Mouse (Mus musculus) liver, embryonic 13.5 days (tissue): ENCODE measurements around the gene Frmd4a. TPM values are rescaled to one million over a fixed set of nuclear protein-coding genes. Genes with fewer than 3 reads are reported as not detected.
A peak's percentile ranks its signal among the peaks of the same experiment; 100 is the strongest.

Experiments used
- ATAC-seq: fragments of 200-750 bp; cut with Nextera tagmentation; 2 replicates; pipeline ENCODE4 v1.8.0; 2017; ENCODE audit warnings: low read depth, mild to moderate bottlenecking, moderate number of reproducible peaks, moderate library complexity
- DNase-seq: peaks from one replicate; pipeline ENCODE4 v3.0.0; 2022
- H3K27ac ChIP-seq: fragments of 300-500 bp; sonication (generic); 2 replicates; pipeline ENCODE4 v1.5.1; 2015; ENCODE audit warnings: moderate library complexity, mild to moderate bottlenecking, inconsistent platforms
- H3K27me3 ChIP-seq: fragments of 300-500 bp; sonication (generic); 2 replicates; pipeline ENCODE4 v1.6.1; 2015; ENCODE audit warnings: mild to moderate bottlenecking, inconsistent platforms
- H3K36me3 ChIP-seq: fragments of 300-500 bp; sonication (generic); 2 replicates; pipeline ENCODE4 v1.6.1; 2015; ENCODE audit warnings: mild to moderate bottlenecking, inconsistent platforms
- H3K4me1 ChIP-seq: fragments of 300-500 bp; sonication (generic); replicated peaks from 2 replicates; pipeline ENCODE4 v1.6.1; 2015; ENCODE audit warnings: inconsistent platforms
- H3K4me2 ChIP-seq: fragments of 300-500 bp; sonication (generic); 2 replicates; pipeline ENCODE4 v1.6.1; 2015; ENCODE audit warnings: inconsistent platforms, mild to moderate bottlenecking, moderate library complexity
- H3K4me3 ChIP-seq: fragments of 300-500 bp; sonication (generic); replicated peaks from 2 replicates; pipeline ENCODE4 v1.5.1; 2015; ENCODE audit warnings: mild to moderate bottlenecking, inconsistent platforms
- H3K9ac ChIP-seq: fragments of 300-500 bp; sonication (generic); 2 replicates; pipeline ENCODE4 v1.6.1; 2015; ENCODE audit warnings: mild to moderate bottlenecking, inconsistent platforms
- H3K9me3 ChIP-seq: fragments of 300-500 bp; sonication (generic); replicated peaks from 2 replicates; pipeline ENCODE4 v1.6.1; 2016; ENCODE audit warnings: inconsistent platforms
- WGBS: fragments of 180-500 bp; shearing (Covaris S2); methylation state at CpG from one replicate; pipeline ENCODE4 v1.1.7; 2015; ENCODE audit not compliant: insufficient replicate concordance; 5-methylcytosine and 5-hydroxymethylcytosine counted together
- polyA plus RNA-seq: library from polyadenylated mRNA; unstranded; fragments of >200 nt; fragmentation: Nextera tagmentation; extraction: Ambion mirVana; gene quantifications from 2 replicates; pipeline ENCODE4 v1.2.1, GENCODE M21; 2015

Gene Frmd4a
- polyA plus RNA-seq, 1 experiment from 2014 or later = 11.0 TPM

DNA sequence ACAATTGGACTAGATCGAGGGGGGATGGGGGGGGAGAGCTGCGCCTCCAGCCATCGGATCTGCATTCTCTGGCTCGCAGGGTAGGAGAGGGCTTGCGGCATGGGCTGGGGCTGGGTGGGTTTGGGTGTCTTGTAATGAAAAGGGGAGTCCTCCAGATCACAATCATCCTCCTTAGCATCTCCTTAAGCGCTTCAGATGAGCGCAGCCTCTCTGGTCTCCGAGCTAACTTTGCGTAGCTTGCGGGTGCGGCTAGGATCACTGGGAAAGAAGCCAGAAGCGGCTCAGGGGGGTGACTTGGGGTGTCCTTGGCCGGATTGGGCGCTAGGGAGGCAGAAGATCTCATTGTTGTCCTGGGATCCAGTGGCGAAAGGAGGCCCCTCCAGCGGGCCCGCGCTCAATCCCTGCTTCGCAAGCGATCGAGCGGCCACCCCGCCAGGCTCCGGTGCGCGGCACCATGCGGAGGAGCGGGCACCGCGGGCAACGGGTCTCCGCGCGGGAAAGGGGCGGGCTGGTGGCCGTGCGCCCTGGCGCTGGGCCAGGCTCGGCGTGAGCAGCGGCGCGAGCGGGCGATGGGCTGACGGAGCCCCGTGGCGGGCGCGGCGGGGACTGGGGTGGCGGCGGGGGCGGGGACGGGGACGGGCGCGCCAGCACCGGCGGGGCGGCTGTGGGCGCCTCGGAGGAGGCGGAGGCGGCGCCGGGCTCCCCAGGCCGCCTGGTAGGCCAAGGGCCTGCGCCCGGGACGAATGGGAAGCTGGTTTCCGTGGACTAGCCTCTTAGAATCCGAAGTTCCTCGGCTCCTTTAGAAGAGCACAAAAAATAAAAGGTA is 383.5 kb downstream of the Frmd4a start:
- Histone ChIP-seq H3K4me1 (no peaks in the 10 kb centered on the region), H3K36me3 (no peaks in the 10 kb centered on the region), H3K9ac (peak overlapping the region; percentile 56), H3K9me3 (no peaks in the 10 kb centered on the region), H3K27ac (no peak overlapping the region; the same call in 1 of the 2 replicates), H3K4me2 (peak overlapping the region; percentile 66), H3K27me3 (peaks cover 58% of the 10 kb centered on the region), H3K4me3 (peak overlapping the region; percentile 57)
- ATAC-seq (no peak), DNase-seq (no peak)
- 2% methylated on average over 67 of the region's 74 CpGs for WGBS

DNA sequence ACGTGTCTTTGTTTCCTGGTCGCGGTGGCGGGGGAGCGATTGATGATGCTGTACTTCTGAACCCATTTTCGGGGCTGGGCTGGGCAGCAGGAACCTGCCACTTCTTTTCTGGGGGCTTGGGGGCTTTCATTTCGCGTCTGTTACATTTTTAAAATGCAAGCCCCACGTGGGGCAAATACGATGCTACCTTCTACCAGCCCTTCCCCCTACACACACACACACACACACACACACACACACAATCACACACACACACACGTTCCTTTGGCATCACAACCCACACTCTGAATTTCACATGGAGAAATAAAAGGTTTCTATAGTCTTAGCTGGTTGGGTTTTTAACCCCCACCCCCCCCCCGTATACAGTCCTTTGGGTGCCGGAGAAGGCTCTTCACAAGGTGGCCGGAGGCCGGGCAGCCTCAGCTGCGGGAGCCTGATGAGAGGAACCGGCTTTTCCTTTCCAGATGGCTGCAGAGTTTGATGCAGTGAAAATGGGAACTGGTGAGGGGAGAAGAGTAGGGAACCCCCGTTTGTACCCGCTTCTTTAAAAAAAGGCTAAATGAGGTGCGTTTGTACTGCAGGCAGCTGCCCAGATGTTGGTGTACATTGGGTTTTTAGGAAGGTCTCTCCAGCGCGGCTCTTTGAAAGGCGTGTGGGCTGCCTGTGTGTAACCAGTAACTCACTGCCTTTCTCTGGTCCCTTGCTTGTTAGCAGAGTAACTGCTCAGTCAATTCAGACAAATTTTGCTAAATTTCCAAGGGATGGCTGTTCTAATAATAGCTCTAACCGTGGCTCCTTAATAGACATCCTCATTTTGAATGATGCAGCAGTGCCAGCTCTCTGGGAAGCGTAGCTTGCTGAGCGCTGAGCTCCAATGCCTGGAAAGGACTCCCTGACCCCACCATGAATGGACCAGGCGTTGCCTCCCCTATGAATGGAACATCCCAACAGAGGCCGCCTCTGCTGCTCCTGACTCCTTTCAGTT is 384.4 kb downstream of the Frmd4a start:
- peak overlapping the region; percentile 66 for H3K4me2 ChIP-seq
- H3K9ac ChIP-seq = peak overlapping the region; percentile 13; the same call in 1 of the 2 replicates
- DNase-seq (no peak), ATAC-seq (no peak)
- H3K4me3 ChIP-seq = peak overlapping the region; percentile 57
- no peaks in the 10 kb centered on the region for H3K36me3 ChIP-seq
- peaks cover 58% of the 10 kb centered on the region for H3K27me3 ChIP-seq
- no peaks in the 10 kb centered on the region for H3K4me1 ChIP-seq
- H3K27ac ChIP-seq = no peak overlapping the region; the same call in 1 of the 2 replicates
- no peaks in the 10 kb centered on the region for H3K9me3 ChIP-seq
- WGBS = 3% methylated on average over 28 of the region's 28 CpGs

GRCm38 (mm10) chr2:4406977-4407376 is 389.5 kb downstream of the Frmd4a start:
- Histone ChIP-seq H3K27ac (no peak overlapping the region), H3K27me3 (peaks cover 40% of the 10 kb centered on the region), H3K9ac (no peak overlapping the region), H3K4me2 (no peak overlapping the region), H3K9me3 (no peaks in the 10 kb centered on the region), H3K36me3 (no peaks in the 10 kb centered on the region), H3K4me1 (no peaks in the 10 kb centered on the region), H3K4me3 (no peak overlapping the region)
- ATAC-seq (no peak), DNase-seq (no peak)
- WGBS = 47% methylated on average over 5 of the region's 5 CpGs

DNA sequence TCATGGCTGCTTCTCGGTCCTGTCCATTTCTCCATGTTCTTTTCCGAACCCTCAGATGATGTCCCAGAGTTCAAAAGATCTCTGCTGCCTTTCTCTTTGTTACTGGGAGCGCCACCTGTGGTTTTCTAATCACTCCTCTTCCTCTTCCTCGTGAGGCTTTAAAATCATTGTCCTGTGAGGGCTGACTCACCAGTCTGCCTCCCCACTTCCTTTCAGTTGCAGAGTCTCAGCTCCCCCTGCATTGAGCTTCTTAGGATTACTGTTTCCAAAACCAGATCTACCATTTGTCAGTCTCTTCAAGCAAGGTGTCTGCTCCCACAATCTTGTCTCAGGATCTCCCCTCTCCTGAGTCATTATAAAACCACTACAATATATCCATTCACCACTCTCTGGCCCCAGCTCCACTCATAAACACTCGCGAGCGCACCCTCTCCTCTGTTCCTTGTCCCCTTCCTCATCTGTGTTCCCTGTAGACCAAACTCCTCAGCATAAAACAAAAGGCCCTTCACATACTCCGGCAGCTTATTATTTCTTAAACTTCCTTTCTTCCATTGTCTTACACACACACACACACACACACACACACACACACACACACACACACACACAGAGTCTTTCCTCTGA is 392.4 kb downstream of the Frmd4a start:
- Histone ChIP-seq H3K4me3 (no peak overlapping the region), H3K27me3 (peaks cover 12% of the 10 kb centered on the region; the same call in 1 of the 2 replicates), H3K4me2 (no peak overlapping the region), H3K36me3 (no peaks in the 10 kb centered on the region), H3K9me3 (no peaks in the 10 kb centered on the region), H3K9ac (no peak overlapping the region), H3K4me1 (no peaks in the 10 kb centered on the region), H3K27ac (no peak overlapping the region)
- no peak for DNase-seq
- 22% methylated on average over 8 of the region's 8 CpGs for whole genome bisulfite sequencing
- no peak for ATAC-seq

- Histone ChIP-seq H3K4me1 (no peaks in the 10 kb centered on the region), H3K36me3 (no peaks in the 10 kb centered on the region), H3K4me3 (no peak overlapping the region), H3K27ac (no peak overlapping the region), H3K4me2 (no peak overlapping the region), H3K27me3 (peaks cover 8% of the 10 kb centered on the region; the same call in 1 of the 2 replicates), H3K9ac (no peak overlapping the region), H3K9me3 (no peaks in the 10 kb centered on the region)
- DNase-seq (no peak), ATAC-seq (no peak)
- 52% methylated on average over 5 of the region's 5 CpGs for WGBS
These were observed 395.5 kb downstream of the Frmd4a start for GRCm38 (mm10) chr2:4412870-4413595.

DNA sequence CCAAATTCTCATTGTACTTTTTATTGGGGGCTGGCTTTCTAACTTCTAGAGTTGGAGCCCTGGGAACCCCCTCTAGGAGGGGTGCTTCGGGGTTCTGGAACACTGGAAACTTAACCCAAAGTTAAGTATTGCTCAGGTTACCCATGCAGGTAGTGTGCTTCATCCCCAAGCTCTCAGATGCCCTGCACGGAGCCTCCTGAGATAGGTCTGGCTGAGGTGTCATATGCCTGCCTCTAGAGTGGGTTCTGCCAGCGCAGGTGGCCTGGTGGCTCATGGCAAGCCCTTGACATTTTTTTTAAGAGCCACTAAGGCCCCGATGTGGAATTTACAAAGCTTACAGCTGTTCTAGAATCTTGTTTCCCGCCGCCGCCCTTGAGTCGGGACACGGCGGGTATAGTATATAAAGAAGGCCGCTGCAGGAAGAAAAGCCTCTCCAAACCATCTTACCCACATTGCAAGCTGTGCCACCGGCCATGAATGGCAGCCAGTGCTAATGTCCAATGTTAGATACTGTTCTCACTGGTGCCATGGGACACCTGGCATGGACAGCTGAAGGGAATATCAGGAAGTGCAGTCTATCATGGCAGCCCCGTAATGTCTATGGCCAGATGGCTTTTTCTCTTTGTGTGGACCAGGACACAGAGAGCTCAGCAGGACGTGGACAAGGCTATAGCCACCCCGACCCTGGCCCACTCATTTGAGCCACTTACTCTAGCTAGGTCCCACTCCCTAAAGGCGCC is 396.2 kb downstream of the Frmd4a start:
- H3K4me2 ChIP-seq = no peak overlapping the region
- WGBS = 68% methylated on average over 16 of the region's 16 CpGs
- no peak for ATAC-seq

DNA sequence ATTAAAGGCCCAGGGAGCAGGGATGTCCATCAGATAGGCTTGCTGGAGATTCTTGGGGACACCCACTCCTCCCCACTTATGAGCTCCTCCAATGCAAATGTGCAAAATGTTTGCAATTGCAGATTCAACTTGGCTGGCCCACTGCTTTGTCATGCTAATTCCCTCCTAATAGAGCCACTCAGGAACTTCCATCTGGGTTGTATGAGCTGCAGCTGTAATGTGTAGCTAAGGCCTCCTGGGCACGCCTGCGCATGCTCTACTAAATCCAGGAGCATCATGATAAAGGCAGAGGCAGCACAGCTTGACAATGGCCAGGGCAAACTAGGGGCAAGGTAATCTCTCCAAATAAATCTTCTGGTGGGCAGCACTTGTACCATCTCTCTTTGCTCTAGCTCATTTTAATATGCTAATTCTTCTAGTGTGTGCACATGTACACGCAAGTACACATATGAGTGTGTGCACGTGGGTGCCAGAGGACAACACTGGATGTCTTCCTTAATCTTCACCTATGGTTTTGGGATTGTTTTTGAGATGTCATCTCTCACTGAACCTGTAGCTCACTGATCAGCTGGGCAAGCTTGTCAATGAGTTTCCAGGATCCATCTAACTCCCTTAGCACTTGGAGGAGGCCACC is 403.3 kb downstream of the Frmd4a start:
- H3K9ac ChIP-seq = no peak overlapping the region
- WGBS = 67% methylated on average over 4 of the region's 4 CpGs
- H3K27ac ChIP-seq = no peak overlapping the region
- H3K9me3 ChIP-seq = no peaks in the 10 kb centered on the region
- H3K27me3 ChIP-seq = no peaks in the 10 kb centered on the region
- H3K36me3 ChIP-seq = no peaks in the 10 kb centered on the region
- no peak overlapping the region for H3K4me2 ChIP-seq
- no peak overlapping the region for H3K4me3 ChIP-seq
- DNase-seq = no peak
- H3K4me1 ChIP-seq = no peaks in the 10 kb centered on the region
- no peak for ATAC-seq

More for the DNA sequence above, 396.2 kb downstream of the Frmd4a start:
- H3K9ac ChIP-seq = no peak overlapping the region
- H3K4me1 ChIP-seq = no peaks in the 10 kb centered on the region
- H3K27me3 ChIP-seq = 0 out of 2 replicates have a peak, but pooled peaks cover 4% of the 10 kb centered on the region
- no peak overlapping the region for H3K4me3 ChIP-seq
- DNase-seq = no peak
- H3K27ac ChIP-seq = no peak overlapping the region
- H3K9me3 ChIP-seq = no peaks in the 10 kb centered on the region
- H3K36me3 ChIP-seq = no peaks in the 10 kb centered on the region

DNA sequence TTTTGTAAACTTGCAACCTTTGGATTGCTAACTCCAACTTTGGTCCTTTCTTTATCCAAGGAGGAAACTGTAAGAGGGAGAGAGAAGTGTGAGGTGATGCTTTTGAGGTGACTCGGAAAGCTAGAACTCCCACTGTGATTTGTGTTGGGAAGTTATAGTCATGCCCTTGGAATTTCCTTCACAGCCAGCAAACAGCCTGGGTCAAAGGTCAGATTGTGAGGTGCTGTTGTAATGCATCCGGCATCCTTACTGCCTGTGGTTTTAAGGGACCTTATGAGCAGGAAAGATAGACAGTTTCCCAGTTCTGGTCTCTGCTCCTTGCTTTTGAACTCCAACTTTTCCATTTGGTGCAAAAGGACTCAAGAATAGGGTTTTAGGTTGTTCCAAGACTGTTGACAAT is 404.2 kb downstream of the Frmd4a start:
- H3K4me1 ChIP-seq = no peaks in the 10 kb centered on the region
- H3K27me3 ChIP-seq = no peaks in the 10 kb centered on the region
- H3K27ac ChIP-seq = no peak overlapping the region
- H3K9me3 ChIP-seq = no peaks in the 10 kb centered on the region
- no peak overlapping the region for H3K4me3 ChIP-seq
- ATAC-seq (no peak), DNase-seq (no peak)
- H3K4me2 ChIP-seq = no peak overlapping the region
- 34% methylated on average over 2 of the region's 2 CpGs for WGBS
- no peak overlapping the region for H3K9ac ChIP-seq
- H3K36me3 ChIP-seq = no peaks in the 10 kb centered on the region

- Histone ChIP-seq H3K4me2 (no peak overlapping the region), H3K36me3 (no peaks in the 10 kb centered on the region), H3K4me3 (no peak overlapping the region), H3K4me1 (no peaks in the 10 kb centered on the region), H3K9ac (no peak overlapping the region), H3K27ac (no peak overlapping the region), H3K9me3 (no peaks in the 10 kb centered on the region), H3K27me3 (no peaks in the 10 kb centered on the region)
- ATAC-seq = no peak
- no peak for DNase-seq
- WGBS = 65% methylated on average over 6 of the region's 6 CpGs
These were observed 406.4 kb downstream of the Frmd4a start for GRCm38 (mm10) chr2:4423896-4424295.

DNA sequence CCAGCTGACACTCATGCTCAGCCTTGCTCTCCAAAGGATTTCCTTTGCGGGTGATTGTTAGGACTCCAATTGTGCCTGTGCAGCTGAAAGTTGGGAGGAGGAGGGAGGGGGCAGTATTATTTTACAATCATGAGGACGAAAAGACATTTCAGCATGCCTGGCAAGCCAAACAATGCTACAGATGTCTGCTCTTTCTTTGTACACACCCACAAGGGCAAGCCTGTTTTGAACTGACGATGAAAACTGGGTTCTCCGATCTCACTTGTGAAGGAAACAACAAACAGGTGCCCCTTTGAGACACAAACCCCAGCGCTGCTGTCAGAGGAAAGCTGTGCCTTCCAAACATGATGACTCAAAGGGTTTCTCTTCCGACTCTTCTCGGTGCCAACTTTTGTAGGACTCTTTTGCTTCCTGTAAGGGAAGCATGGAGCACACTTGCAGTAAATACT is 410.9 kb downstream of the Frmd4a start:
- no peaks in the 10 kb centered on the region for H3K9me3 ChIP-seq
- no peak for ATAC-seq
- H3K4me2 ChIP-seq = no peak overlapping the region
- H3K9ac ChIP-seq = no peak overlapping the region
- no peak overlapping the region for H3K27ac ChIP-seq
- WGBS = 32% methylated on average over 7 of the region's 7 CpGs
- DNase-seq = no peak
- no peak overlapping the region for H3K4me3 ChIP-seq
- 0 out of 2 replicates have a peak, but pooled peaks cover 4% of the 10 kb centered on the region for H3K4me1 ChIP-seq
- no peaks in the 10 kb centered on the region for H3K36me3 ChIP-seq
- no peaks in the 10 kb centered on the region for H3K27me3 ChIP-seq
